Mouse (Mus musculus) thymus, adult 2 months (tissue): ENCODE results near the gene Laptm4a.
"Not testable (repeated sequence)": the region's sequence is repeated elsewhere in the genome, so short reads cannot be mapped to it uniquely, and the experiment has no call there.

Experiments used
- CTCF ChIP-seq: fragments of 200-500 bp; IDR thresholded peaks from 2 replicates; pipeline ENCODE4 v1.5.1; 2012; ENCODE audit warnings: mild to moderate bottlenecking, control low read depth, low read length, moderate library complexity, borderline replicate concordance; ENCODE audit not compliant: control insufficient read depth, poor library complexity, insufficient read depth; ENCODE audit errors: extremely low read depth
- POLR2A ChIP-seq: fragments of 200-500 bp; IDR thresholded peaks from 2 replicates; pipeline ENCODE4 v1.6.1; 2012; ENCODE audit warnings: mild to moderate bottlenecking, low read length, control low read depth, moderate library complexity; ENCODE audit not compliant: control insufficient read depth, poor library complexity, insufficient read depth; ENCODE audit errors: extremely low read depth

GRCm38 (mm10) chr12:8936210-8936609 is 14.7 kb downstream of the Laptm4a start:
- TF ChIP-seq CTCF, POLR2A: not testable (repeated sequence)
